Mouse (Mus musculus): ENCODE results near the gene Srl. TPM values are rescaled to one million over a fixed set of nuclear protein-coding genes. Genes with fewer than 3 reads are reported as not detected.

Gene Srl
- total and polyA plus RNA-seq, 3 experiments = 44.6 to 88.8 (median 71.3) TPM

- Histone ChIP-seq H3K9me3 (replicated peaks; ENCODE audit: low read length) (no peaks in the 10 kb centered on the region), H3K36me3 (replicated peaks in 1 of 2; ENCODE audit: control insufficient read depth in 1 of 2, insufficient read depth in 1 of 2, low read length in 1 of 2) (no peaks in the 10 kb centered on the region), H3K4me3 (replicated peaks in 1 of 3; ENCODE audit: low read depth in 2 of 3, low read length in 2 of 3, poor library complexity in 1 of 3) (no peak overlapping the region), H3K27ac (ENCODE audit: insufficient read depth, low read depth) (no peak overlapping the region), H3K4me2 (ENCODE audit: insufficient read depth, low read depth, poor library complexity, severe bottlenecking) (no peak overlapping the region), H3K4me1 (ENCODE audit: control insufficient read depth in 1 of 2, insufficient read depth in 2 of 2) (peaks cover 0 to 16% of the 10 kb centered on the region in 2 experiments; a peak in 2 of 4 replicates), H3K79me2 (replicated peaks; ENCODE audit: control insufficient read depth, extremely low read depth, insufficient read depth, poor library complexity, severe bottlenecking) (no peaks in the 10 kb centered on the region), H3K27me3 (replicated peaks) (no peaks in the 10 kb centered on the region), H3K9ac (ENCODE audit: insufficient read depth, low read depth) (no peak overlapping the region)
- no peak for DNase-seq (ENCODE audit: extremely low read depth)
- in situ Hi-C loops (cut with MboI; ENCODE audit: low pct_ligation_motif_present, low pct_unique_long_range_greater_than_20kb, low sequenced_read_pairs) = no loop called here
- TF ChIP-seq JUND (conservative IDR thresholded peaks at IDR 0.05; ENCODE audit: low read depth, low read length) = no peak
- TF ChIP-seq RCOR1 (conservative IDR thresholded peaks at IDR 0.05; ENCODE audit: low read depth, low read length) = no peak
- no peak for TF ChIP-seq PAX5 (IDR thresholded peaks at IDR 0.05; ENCODE audit: low read length)
- no peak for TF ChIP-seq ZMIZ1 (IDR thresholded peaks at IDR 0.05; ENCODE audit: low read depth, low read length)
- no peak for TF ChIP-seq MAX (IDR thresholded peaks at IDR 0.05; ENCODE audit: low read length)
- no peak for TF ChIP-seq KAT2A (IDR thresholded peaks at IDR 0.05; ENCODE audit: insufficient replicate concordance, low read length)
- no peak for TF ChIP-seq NRF1 (IDR thresholded peaks at IDR 0.05; ENCODE audit: low read depth, low read length)
- no peak for TF ChIP-seq E2F4 (IDR thresholded peaks at IDR 0.05; ENCODE audit: insufficient replicate concordance, low read depth, low read length)
- no peak for TF ChIP-seq GABPA (IDR thresholded peaks at IDR 0.05; ENCODE audit: insufficient replicate concordance, low read depth, low read length)
- no peak for TF ChIP-seq IRF4 (IDR thresholded peaks at IDR 0.05; ENCODE audit: low read depth, low read length)
- TF ChIP-seq POLR2AphosphoS2 (IDR thresholded peaks at IDR 0.05; ENCODE audit: low read depth, low read length) = no peak
- TF ChIP-seq EP300 (IDR thresholded peaks at IDR 0.05; ENCODE audit: low read length) = no peak
- dilution Hi-C loops (cut with MboI; ENCODE audit: extremely low pct_ligation_motif_present, extremely low pct_unique_long_range_greater_than_20kb, low sequenced_read_pairs) = no loop called here
These were observed 37.0 kb upstream of the Srl start for GRCm38 (mm10) chr16:4578630-4579029.

- Histone ChIP-seq H3K4me1 (ENCODE audit: control insufficient read depth in 1 of 2, insufficient read depth in 2 of 2) (peaks cover 0 to 17% of the 10 kb centered on the region in 2 experiments; a peak in 2 of 4 replicates), H3K27me3 (replicated peaks) (no peaks in the 10 kb centered on the region), H3K79me2 (replicated peaks; ENCODE audit: control insufficient read depth, extremely low read depth, insufficient read depth, poor library complexity, severe bottlenecking) (no peaks in the 10 kb centered on the region), H3K27ac (ENCODE audit: insufficient read depth, low read depth) (no peak overlapping the region), H3K9ac (ENCODE audit: insufficient read depth, low read depth) (no peak overlapping the region), H3K9me3 (replicated peaks; ENCODE audit: low read length) (no peaks in the 10 kb centered on the region), H3K4me3 (replicated peaks in 1 of 3; ENCODE audit: low read depth in 2 of 3, low read length in 2 of 3, poor library complexity in 1 of 3) (no peak overlapping the region), H3K36me3 (replicated peaks in 1 of 2; ENCODE audit: control insufficient read depth in 1 of 2, insufficient read depth in 1 of 2, low read length in 1 of 2) (no peaks in the 10 kb centered on the region), H3K4me2 (ENCODE audit: insufficient read depth, low read depth, poor library complexity, severe bottlenecking) (no peak overlapping the region)
- in situ Hi-C loops (cut with MboI; ENCODE audit: low pct_ligation_motif_present, low pct_unique_long_range_greater_than_20kb, low sequenced_read_pairs) = no loop called here
- dilution Hi-C loops (cut with MboI; ENCODE audit: extremely low pct_ligation_motif_present, extremely low pct_unique_long_range_greater_than_20kb, low sequenced_read_pairs) = no loop called here
- TF ChIP-seq GABPA (IDR thresholded peaks at IDR 0.05; ENCODE audit: insufficient replicate concordance, low read depth, low read length) = no peak
- TF ChIP-seq CTCF (conservative IDR thresholded peaks at IDR 0.05 in 1 of 2, IDR thresholded peaks at IDR 0.05 in 1 of 2; ENCODE audit: low read depth in 2 of 2, low read length in 2 of 2) = 0 out of 4 replicates have a peak, but pooled peaks of 1 of the 2 experiments have one; percentile 15
- TF ChIP-seq MYC (IDR thresholded peaks at IDR 0.05; ENCODE audit: low read depth, low read length) = no peak
- TF ChIP-seq PAX5 (IDR thresholded peaks at IDR 0.05; ENCODE audit: low read length) = no peak
- TF ChIP-seq MAFK (IDR thresholded peaks at IDR 0.05; ENCODE audit: insufficient replicate concordance, low read length) = no peak
- no peak for TF ChIP-seq MAX (IDR thresholded peaks at IDR 0.05; ENCODE audit: low read length)
- no peak for TF ChIP-seq ZC3H11A (IDR thresholded peaks at IDR 0.05; ENCODE audit: low read depth, low read length)
- TF ChIP-seq POLR2A (IDR thresholded peaks at IDR 0.05; ENCODE audit: low read depth, low read length) = no peak
- TF ChIP-seq ELF1 (IDR thresholded peaks at IDR 0.05; ENCODE audit: low read depth, low read length) = peak; percentile 15; the same call in 1 of the 2 replicates
- no peak for TF ChIP-seq USF2 (conservative IDR thresholded peaks at IDR 0.05; ENCODE audit: low read depth, low read length)
- TF ChIP-seq HCFC1 (IDR thresholded peaks at IDR 0.05; ENCODE audit: low read depth, low read length) = no peak
- no peak for TF ChIP-seq NRF1 (IDR thresholded peaks at IDR 0.05; ENCODE audit: low read depth, low read length)
- no peak for TF ChIP-seq MEF2A (IDR thresholded peaks at IDR 0.05; ENCODE audit: borderline replicate concordance, low read depth, low read length)
- no peak for DNase-seq (ENCODE audit: extremely low read depth)
These were observed 35.3 kb upstream of the Srl start for GRCm38 (mm10) chr16:4576873-4577272.
